Mouse (Mus musculus): ENCODE results near the gene Phf24.

DNA sequence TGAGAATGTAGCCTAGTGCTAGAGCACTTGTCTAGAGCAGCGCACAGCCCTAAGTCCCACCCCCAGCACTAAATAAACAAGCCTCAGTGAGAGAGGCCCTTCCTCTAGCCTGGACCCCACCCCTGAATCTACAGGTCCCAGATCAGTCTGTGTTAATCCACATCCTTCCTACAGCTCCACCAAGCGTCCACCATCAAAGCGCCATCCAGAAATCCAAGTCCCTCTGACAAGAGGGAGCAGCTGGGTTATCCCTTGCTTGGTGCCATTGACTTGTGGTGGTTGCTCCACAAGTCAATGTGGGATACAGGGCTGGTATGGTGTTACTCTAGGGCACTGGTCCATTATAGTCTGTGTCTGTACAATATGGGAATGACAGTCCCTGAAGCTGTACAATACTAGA lies 38.7 kb downstream of the Phf24 start:
- TF ChIP-seq CTCF (IDR thresholded peaks at IDR 0.05) (no peak), EP300 (IDR thresholded peaks at IDR 0.05) (no peak)

All from lung, postnatal 0 days (tissue).